Mouse (Mus musculus) CH12.LX (cell line): ENCODE data around the gene Il2rb. TPM values are rescaled to one million over a fixed set of nuclear protein-coding genes. Genes with fewer than 3 reads are reported as not detected.
A peak's percentile ranks its signal among the peaks of the same experiment; 100 is the strongest.

Experiments used
- DNase-seq: peaks from one replicate; pipeline ENCODE4 v3.0.0-alpha.2; 2013; ENCODE audit errors: extremely low read depth
- H3K27ac ChIP-seq: 2 replicates; pipeline ENCODE4 v1.5.1; 2012; ENCODE audit warnings: low read depth, mild to moderate bottlenecking, control low read depth, moderate library complexity; ENCODE audit not compliant: insufficient read depth
- H3K27me3 ChIP-seq: replicated peaks from 2 replicates; pipeline ENCODE3; 2012; ENCODE audit warnings: inconsistent platforms
- H3K36me3 ChIP-seq, 2 experiments: replicated peaks in 1 of 2; 2 replicates each; pipeline versions ENCODE3 to v1.6.1; 2012; ENCODE audit warnings: inconsistent platforms in 1 of 2, low read length in 1 of 2, mild to moderate bottlenecking in 1 of 2, mixed read lengths in 1 of 2, moderate library complexity in 1 of 2; ENCODE audit not compliant: control insufficient read depth in 1 of 2, insufficient read depth in 1 of 2
- H3K4me1 ChIP-seq, 2 experiments: 2 replicates each; pipeline ENCODE4 v1.6.1; 2012; ENCODE audit warnings: inconsistent platforms in 1 of 2, moderate library complexity in 1 of 2; ENCODE audit not compliant: insufficient read depth in 2 of 2, control insufficient read depth in 1 of 2
- H3K4me2 ChIP-seq: 2 replicates; pipeline ENCODE4 v1.6.1; 2012; ENCODE audit warnings: low read depth, mild to moderate bottlenecking, control low read depth; ENCODE audit not compliant: poor library complexity, insufficient read depth, severe bottlenecking
- H3K4me3 ChIP-seq, 3 experiments: fragments of 150-350 bp in 1 of 3; sonication (generic) in 1 of 3; replicated peaks in 1 of 3; 2 replicates each; pipeline versions ENCODE3 to v1.5.1; 2011 to 2012; ENCODE audit warnings: low read depth in 2 of 3, low read length in 2 of 3, mild to moderate bottlenecking in 2 of 3, moderate library complexity in 2 of 3, control low read depth in 1 of 3, improper control_type of control experiment in 1 of 3, inconsistent platforms in 1 of 3, mixed read lengths in 1 of 3; ENCODE audit not compliant: poor library complexity in 1 of 3
- H3K79me2 ChIP-seq: replicated peaks from 2 replicates; pipeline ENCODE4 v1.6.1; 2012; ENCODE audit warnings: mild to moderate bottlenecking, moderate library complexity; ENCODE audit not compliant: control insufficient read depth, poor library complexity, insufficient read depth, severe bottlenecking; ENCODE audit errors: extremely low read depth
- H3K9ac ChIP-seq: 2 replicates; pipeline ENCODE4 v1.6.1; 2012; ENCODE audit warnings: low read depth, mild to moderate bottlenecking, control low read depth, moderate library complexity; ENCODE audit not compliant: insufficient read depth
- H3K9me3 ChIP-seq: replicated peaks from 2 replicates; pipeline ENCODE3; 2012; ENCODE audit warnings: low read length, inconsistent platforms, mixed read lengths
- CHD2 ChIP-seq: IDR thresholded peaks from 2 replicates; pipeline ENCODE4 v1.6.1; 2011; ENCODE audit warnings: low read length, improper control_type of control experiment
- EP300 ChIP-seq: IDR thresholded peaks from 2 replicates; pipeline ENCODE4 v1.6.1; 2011; ENCODE audit warnings: low read length, improper control_type of control experiment
- ETS1 ChIP-seq: conservative IDR thresholded peaks from 2 replicates; pipeline ENCODE4 v1.6.1; 2012; ENCODE audit warnings: low read depth, mild to moderate bottlenecking, inconsistent platforms, low read length, improper control_type of control experiment, moderate library complexity
- IRF4 ChIP-seq: IDR thresholded peaks from 2 replicates; pipeline ENCODE4 v1.6.1; 2014; ENCODE audit warnings: low read depth, mild to moderate bottlenecking, inconsistent platforms, low read length, improper control_type of control experiment
- JUND ChIP-seq: conservative IDR thresholded peaks from 2 replicates; pipeline ENCODE4 v1.6.1; 2011; ENCODE audit warnings: low read depth, low read length, improper control_type of control experiment
- KAT2A ChIP-seq: IDR thresholded peaks from 2 replicates; pipeline ENCODE4 v1.6.1; 2012; ENCODE audit warnings: low read length, improper control_type of control experiment, inconsistent platforms; ENCODE audit not compliant: insufficient replicate concordance
- MAX ChIP-seq: IDR thresholded peaks from 2 replicates; pipeline ENCODE4 v1.6.1; 2011; ENCODE audit warnings: low read length, improper control_type of control experiment
- MAZ ChIP-seq: IDR thresholded peaks from 2 replicates; pipeline ENCODE4 v1.6.1; 2012; ENCODE audit warnings: low read depth, mild to moderate bottlenecking, inconsistent platforms, low read length, improper control_type of control experiment, moderate library complexity
- MEF2A ChIP-seq: IDR thresholded peaks from 2 replicates; pipeline ENCODE4 v1.6.1; 2014; ENCODE audit warnings: low read depth, mild to moderate bottlenecking, inconsistent platforms, low read length, improper control_type of control experiment, borderline replicate concordance
- MYC ChIP-seq: IDR thresholded peaks from 2 replicates; pipeline ENCODE4 v1.6.1; 2011; ENCODE audit warnings: low read depth, mild to moderate bottlenecking, improper control_type of control experiment, low read length
- NRF1 ChIP-seq: IDR thresholded peaks from 2 replicates; pipeline ENCODE4 v1.6.1; 2014; ENCODE audit warnings: low read depth, mild to moderate bottlenecking, inconsistent platforms, low read length, improper control_type of control experiment, moderate library complexity
- POLR2A ChIP-seq: IDR thresholded peaks from 2 replicates; pipeline ENCODE4 v1.6.1; 2011; ENCODE audit warnings: low read depth, mild to moderate bottlenecking, improper control_type of control experiment, low read length
- POLR2AphosphoS2 ChIP-seq: IDR thresholded peaks from 2 replicates; pipeline ENCODE4 v1.6.1; 2011; ENCODE audit warnings: low read depth, low read length, improper control_type of control experiment
- RCOR1 ChIP-seq: conservative IDR thresholded peaks from 2 replicates; pipeline ENCODE4 v1.6.1; 2012; ENCODE audit warnings: low read depth, mild to moderate bottlenecking, inconsistent platforms, low read length, improper control_type of control experiment
- SIN3A ChIP-seq: IDR thresholded peaks from 2 replicates; pipeline ENCODE4 v1.6.1; 2012; ENCODE audit warnings: low read length, improper control_type of control experiment, inconsistent platforms
- TCF12 ChIP-seq: IDR thresholded peaks from 2 replicates; pipeline ENCODE4 v1.6.1; 2014; ENCODE audit warnings: low read depth, mild to moderate bottlenecking, inconsistent platforms, low read length, improper control_type of control experiment
- UBTF ChIP-seq: IDR thresholded peaks from 2 replicates; pipeline ENCODE4 v1.6.1; 2012; ENCODE audit warnings: low read depth, mild to moderate bottlenecking, inconsistent platforms, low read length, improper control_type of control experiment, moderate library complexity
- USF1 ChIP-seq: IDR thresholded peaks from 2 replicates; pipeline ENCODE4 v1.6.1; 2014; ENCODE audit warnings: low read depth, mild to moderate bottlenecking, inconsistent platforms, low read length, improper control_type of control experiment
- ZKSCAN1 ChIP-seq: IDR thresholded peaks from 2 replicates; pipeline ENCODE4 v1.6.1; 2012; ENCODE audit warnings: low read depth, inconsistent platforms, low read length, improper control_type of control experiment, borderline replicate concordance
- ZMIZ1 ChIP-seq: IDR thresholded peaks from 2 replicates; pipeline ENCODE4 v1.6.1; 2012; ENCODE audit warnings: low read depth, mild to moderate bottlenecking, inconsistent platforms, low read length, improper control_type of control experiment
- dilution Hi-C: fragments of 300-500 bp; cut with MboI; formaldehyde crosslinking; loops from 2 replicates; pipeline ENCODE4 v1.14.3; 2020; ENCODE audit warnings: low sequenced_read_pairs; ENCODE audit not compliant: extremely low pct_unique_long_range_greater_than_20kb, extremely low pct_ligation_motif_present
- in situ Hi-C: fragments of 300-500 bp; cut with MboI; formaldehyde crosslinking; loops from 3 replicates; pipeline ENCODE4 v1.14.3; 2019; ENCODE audit warnings: low sequenced_read_pairs, low pct_ligation_motif_present, low pct_unique_long_range_greater_than_20kb, mixed read lengths
- polyA plus RNA-seq: library from polyadenylated mRNA; unstranded; fragments of >175 nt; gene quantifications from 2 replicates; pipeline ENCODE4 v1.2.1, GENCODE M21; 2012; ENCODE audit warnings: low read depth; ENCODE audit not compliant: insufficient read length
- total RNA-seq, 2 experiments: library from RNA; depleted of rRNA; stranded (reverse); fragments of 300-350 nt in 1 of 2; fragments of >200 nt in 1 of 2; gene quantifications; 2 replicates each; pipeline ENCODE4 v1.2.3; 2012 to 2014

The Il2rb gene
- total and polyA plus RNA-seq, 3 experiments = 31.2 to 60.0 (median 32.1) TPM

DNA sequence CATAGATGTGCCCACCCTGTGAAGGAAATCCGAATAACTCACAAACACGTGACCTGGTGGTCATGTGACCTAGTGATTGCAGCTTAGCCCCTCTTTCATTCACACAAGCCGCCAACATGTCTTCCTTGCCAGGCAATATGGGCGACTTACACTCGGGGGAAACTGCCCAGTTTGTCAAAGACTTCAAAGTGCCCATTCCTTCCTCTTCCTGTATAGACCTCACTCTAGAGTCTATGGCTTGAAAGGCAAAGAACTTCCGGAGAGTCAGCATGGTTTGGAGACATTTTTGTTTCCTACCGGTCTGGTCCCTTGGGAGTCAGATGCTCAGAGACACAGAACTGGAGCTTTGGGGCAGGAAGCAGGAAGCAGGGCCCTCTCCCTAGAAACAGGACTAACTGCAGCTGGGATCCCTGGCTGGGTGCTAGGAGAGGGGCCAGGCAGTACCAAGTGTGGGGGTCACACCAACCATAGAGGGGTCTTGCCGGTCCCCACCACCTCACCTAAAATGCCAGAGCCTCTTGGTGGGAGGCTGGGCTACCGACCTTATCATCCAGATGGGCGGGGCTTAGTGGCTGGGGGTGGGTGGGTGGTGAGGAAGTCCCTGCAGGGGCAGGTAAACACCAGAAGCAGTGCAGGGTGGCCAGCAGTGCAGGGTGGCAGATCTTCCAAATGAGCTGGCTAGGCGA lies 33.8 kb upstream of the Il2rb start (continued):
- peak; percentile 77; the same call in 1 of the 2 replicates for TF ChIP-seq MYC
- peak; percentile 49 for TF ChIP-seq NRF1
- peak; percentile 53; the same call in 1 of the 2 replicates for TF ChIP-seq IRF4
- peak; percentile 45 for TF ChIP-seq ETS1
- TF ChIP-seq SIN3A = peak; percentile 92
- no peak for TF ChIP-seq ZKSCAN1
- TF ChIP-seq CHD2 = 0 out of 2 replicates have a peak, but pooled peaks have one; percentile 25
- TF ChIP-seq JUND = no peak
- no peak for TF ChIP-seq UBTF
- TF ChIP-seq, all 38 proteins: peak for 22

DNA sequence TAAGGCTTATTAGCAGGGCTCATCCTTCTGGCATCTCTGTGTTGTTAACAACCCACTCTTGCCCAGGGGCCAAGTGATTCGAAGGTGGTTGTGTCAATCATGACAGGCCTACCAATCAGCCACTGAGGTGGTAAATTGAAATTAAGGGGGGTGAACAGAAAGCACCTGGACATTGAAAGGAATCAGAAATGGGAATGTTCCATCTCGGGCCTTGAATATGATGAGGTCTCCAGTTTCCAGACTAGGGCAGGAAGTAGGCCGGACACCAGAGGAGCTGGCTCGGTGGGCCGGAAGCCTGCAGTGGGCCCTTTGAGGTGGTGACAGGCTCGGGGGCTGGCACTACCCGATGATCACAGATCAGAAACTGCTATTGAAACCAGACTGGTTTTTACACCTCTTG lies 32.9 kb upstream of the Il2rb start:
- Histone ChIP-seq H3K27ac (no peak overlapping the region), H3K4me3 (peak overlapping the region in 1 of 3 experiments; percentile 60), H3K9me3 (no peaks in the 10 kb centered on the region), H3K27me3 (no peaks in the 10 kb centered on the region), H3K36me3 (peaks cover 0 to 43% of the 10 kb centered on the region in 2 experiments), H3K4me1 (peaks cover 31 to 56% of the 10 kb centered on the region in 2 experiments), H3K9ac (peak overlapping the region; percentile 37; the same call in 1 of the 2 replicates), H3K4me2 (peak overlapping the region; percentile 35; the same call in 1 of the 2 replicates), H3K79me2 (no peaks in the 10 kb centered on the region)
- peak; percentile 67 for DNase-seq
- in situ Hi-C loops = loop anchor here (25.0 kb wide), 2 partner anchors 341 to 566 kb away; partner anchors contain the start of genes Eif3d and Foxred2
- dilution Hi-C loops = no loop called here
- TF ChIP-seq MAZ = no peak
- no peak for TF ChIP-seq KAT2A
- no peak for TF ChIP-seq MYC
- no peak for TF ChIP-seq POLR2AphosphoS2
- TF ChIP-seq USF1 = no peak
- TF ChIP-seq MEF2A = no peak
- no peak for TF ChIP-seq POLR2A
- peak; percentile 88 for TF ChIP-seq CHD2

GRCm38 (mm10) chr15:78524163-78524562 lies 29.1 kb upstream of the Il2rb start:
- H3K27ac ChIP-seq = no peak overlapping the region
- no peak for DNase-seq
- H3K4me2 ChIP-seq = no peak overlapping the region
- no peaks in the 10 kb centered on the region for H3K9me3 ChIP-seq
- dilution Hi-C loops = no loop called here
- H3K4me1 ChIP-seq = peaks cover 33 to 36% of the 10 kb centered on the region in 2 experiments
- no peaks in the 10 kb centered on the region for H3K27me3 ChIP-seq
- in situ Hi-C loops = loop anchor here (5.0 kb wide), 1 partner anchor 42 kb away; no protein-coding TSS in a partner anchor
- TF ChIP-seq RCOR1 (no peak), MYC (no peak), MAX (no peak), TCF12 (no peak), EP300 (no peak), ZMIZ1 (no peak)
- H3K36me3 ChIP-seq = peaks cover 0 to 43% of the 10 kb centered on the region in 2 experiments
- no peak overlapping the region for H3K4me3 ChIP-seq
- H3K9ac ChIP-seq = no peak overlapping the region
- H3K79me2 ChIP-seq = no peaks in the 10 kb centered on the region
